Mouse (Mus musculus) macrophage (primary cell): ENCODE data around the gene Tmem131l. TPM values are rescaled to one million over a fixed set of nuclear protein-coding genes. Genes with fewer than 3 reads are reported as not detected.
"Not testable (repeated sequence)": the region's sequence is repeated elsewhere in the genome, so short reads cannot be mapped to it uniquely, and the experiment has no call there.

Source experiments
- H3K27ac ChIP-seq: fragments of 350-480 bp; formaldehyde crosslinking; 2 replicates; pipeline ENCODE4 v1.9.0; 2021
- H3K36me3 ChIP-seq: fragments of 350-480 bp; formaldehyde crosslinking; 2 replicates; pipeline ENCODE4 v1.9.0; 2021; ENCODE audit errors: inconsistent target
- H3K4me3 ChIP-seq: fragments of 350-480 bp; formaldehyde crosslinking; 2 replicates; pipeline ENCODE4 v1.9.0; 2021; ENCODE audit errors: inconsistent target
- H3K79me2 ChIP-seq: fragments of 350-480 bp; formaldehyde crosslinking; 2 replicates; pipeline ENCODE4 v1.9.0; 2021; ENCODE audit errors: inconsistent target
- WGBS: methylation state at CpG from one replicate; pipeline ENCODE4 v1.1.7; 2026; ENCODE audit warnings: inconsistent platforms; ENCODE audit not compliant: missing documents; 5-methylcytosine and 5-hydroxymethylcytosine counted together
- polyA plus RNA-seq: library from polyadenylated mRNA; stranded (reverse); fragments of 250-400 nt; gene quantifications from 3 replicates; pipeline ENCODE4 v1.2.4, GENCODE M21; 2018; ENCODE audit warnings: inconsistent platforms

The Tmem131l gene
- polyA plus RNA-seq, 1 experiment from 2014 or later: 12.6 TPM

- Histone ChIP-seq H3K27ac (no peak overlapping the region), H3K36me3 (peaks cover 28% of the 10 kb centered on the region; the same call in 1 of the 2 replicates), H3K4me3 (no peak overlapping the region), H3K79me2 (no peaks in the 10 kb centered on the region)
- WGBS: 93% methylated on average over 9 of the region's 9 CpGs
Observed at GRCm38 (mm10) chr3:83906185-83906584, 133.8 kb downstream of the Tmem131l start.

GRCm38 (mm10) chr3:83905161-83905560 is 134.8 kb downstream of the Tmem131l start:
- H3K4me3 ChIP-seq: no peak overlapping the region
- no peak overlapping the region for H3K27ac ChIP-seq
- 94% methylated on average over 5 of the region's 6 CpGs for WGBS
- no peaks in the 10 kb centered on the region for H3K79me2 ChIP-seq
- H3K36me3 ChIP-seq: peaks cover 28% of the 10 kb centered on the region; the same call in 1 of the 2 replicates

- WGBS: 92% methylated on average over 14 of the region's 14 CpGs
- Histone ChIP-seq H3K79me2 (no peaks in the 10 kb centered on the region), H3K4me3 (no peak overlapping the region), H3K27ac (no peak overlapping the region), H3K36me3 (peaks cover 28% of the 10 kb centered on the region; the same call in 1 of the 2 replicates)
Observed at GRCm38 (mm10) chr3:83904176-83904958, 135.6 kb downstream of the Tmem131l start.

- Histone ChIP-seq H3K36me3 (peaks cover 28% of the 10 kb centered on the region; the same call in 1 of the 2 replicates), H3K79me2 (no peaks in the 10 kb centered on the region), H3K4me3 (no peak overlapping the region), H3K27ac (no peak overlapping the region)
- WGBS: 68% methylated on average over 5 of the region's 5 CpGs
Observed at GRCm38 (mm10) chr3:83902943-83903342, 137.0 kb downstream of the Tmem131l start.

- 93% methylated on average over 8 of the region's 8 CpGs for WGBS
- Histone ChIP-seq H3K36me3 (peaks cover 28% of the 10 kb centered on the region; the same call in 1 of the 2 replicates), H3K4me3 (no peak overlapping the region), H3K79me2 (no peaks in the 10 kb centered on the region), H3K27ac (no peak overlapping the region)
Observed at GRCm38 (mm10) chr3:83902459-83902858, 137.5 kb downstream of the Tmem131l start.

- H3K36me3 ChIP-seq: peaks cover 25% of the 10 kb centered on the region; the same call in 1 of the 2 replicates
- 94% methylated on average over 12 of the region's 12 CpGs for WGBS
- no peak overlapping the region for H3K4me3 ChIP-seq
- no peak overlapping the region for H3K27ac ChIP-seq
- H3K79me2 ChIP-seq: no peaks in the 10 kb centered on the region
Observed at GRCm38 (mm10) chr3:83900756-83901373, 139.1 kb downstream of the Tmem131l start.

- 41% methylated on average over 8 of the region's 8 CpGs for WGBS
- peaks cover 15% of the 10 kb centered on the region; the same call in 1 of the 2 replicates for H3K36me3 ChIP-seq
Observed at GRCm38 (mm10) chr3:83899556-83899955, 140.4 kb downstream of the Tmem131l start.

GRCm38 (mm10) chr3:83898246-83898645 is 141.7 kb downstream of the Tmem131l start:
- Histone ChIP-seq H3K27ac (no peak overlapping the region), H3K79me2 (no peaks in the 10 kb centered on the region), H3K4me3 (no peak overlapping the region), H3K36me3 (peaks cover 6% of the 10 kb centered on the region; the same call in 1 of the 2 replicates)
- WGBS: 94% methylated on average over 9 of the region's 9 CpGs

More at GRCm38 (mm10) chr3:83899556-83899955, 140.4 kb downstream of the Tmem131l start:
- no peak overlapping the region for H3K27ac ChIP-seq
- H3K4me3 ChIP-seq: no peak overlapping the region
- H3K79me2 ChIP-seq: no peaks in the 10 kb centered on the region

GRCm38 (mm10) chr3:83895811-83896210 is 144.2 kb downstream of the Tmem131l start:
- H3K4me3 ChIP-seq: no peak overlapping the region
- H3K36me3 ChIP-seq: peaks cover 6% of the 10 kb centered on the region; the same call in 1 of the 2 replicates
- 68% methylated on average over 3 of the region's 3 CpGs for WGBS
- H3K79me2 ChIP-seq: no peaks in the 10 kb centered on the region
- no peak overlapping the region for H3K27ac ChIP-seq

- Histone ChIP-seq H3K4me3 (no peak overlapping the region), H3K36me3 (peaks cover 6% of the 10 kb centered on the region; the same call in 1 of the 2 replicates), H3K79me2 (no peaks in the 10 kb centered on the region), H3K27ac (no peak overlapping the region)
- 95% methylated on average over 5 of the region's 5 CpGs for WGBS
Observed at GRCm38 (mm10) chr3:83895111-83895510, 144.9 kb downstream of the Tmem131l start.

GRCm38 (mm10) chr3:83885163-83885562 is 154.8 kb downstream of the Tmem131l start:
- Histone ChIP-seq H3K4me3 (no peak overlapping the region), H3K27ac (peak overlapping the region; percentile 27; the same call in 1 of the 2 replicates), H3K79me2 (no peaks in the 10 kb centered on the region), H3K36me3 (no peaks in the 10 kb centered on the region)
- 0% methylated on average over 2 of the region's 2 CpGs for WGBS

GRCm38 (mm10) chr3:83879261-83880050 is 160.5 kb downstream of the Tmem131l start:
- not testable (repeated sequence) for H3K4me3 ChIP-seq, H3K27ac ChIP-seq, H3K79me2 ChIP-seq, H3K36me3 ChIP-seq
- WGBS: 95% methylated on average over 5 of the region's 5 CpGs

GRCm38 (mm10) chr3:83878801-83879200 is 161.2 kb downstream of the Tmem131l start:
- Histone ChIP-seq H3K79me2 (no peaks in the 10 kb centered on the region), H3K27ac (no peak overlapping the region), H3K4me3 (no peak overlapping the region), H3K36me3 (no peaks in the 10 kb centered on the region)
- WGBS: 92% methylated on average over 4 of the region's 4 CpGs

- no peaks in the 10 kb centered on the region for H3K36me3 ChIP-seq
- no peak overlapping the region for H3K4me3 ChIP-seq
- H3K27ac ChIP-seq: no peak overlapping the region
- H3K79me2 ChIP-seq: no peaks in the 10 kb centered on the region
- WGBS: 91% methylated on average over 4 of the region's 4 CpGs
Observed at GRCm38 (mm10) chr3:83876299-83876698, 163.7 kb downstream of the Tmem131l start.
